26 mouse cellular contexts compared by ENCODE assay signal in genomic region chr11:79222661-79223060, GRCm38 (mm10). TPM values are rescaled to one million over a fixed set of nuclear protein-coding genes. Genes with fewer than 3 reads are reported as not detected.
DNase-seq lines count a peak whose midpoint lies in the region; ATAC-seq and TF ChIP-seq lines count a peak whose summit lies in the region.
"Had no signal": no experiment of that assay in that cellular context is flagged by ENCODE, and none has a peak within 500 bp of the region (broad histone marks: within the 10 kb centered on the region; RNA-seq: fewer than 3 reads in every experiment).

No protein-coding gene starts in this region.

- DNase-seq in forebrain, embryonic 11.5 days (ENCODE audit: low spot score): peak; percentile 42
- DNase-seq in ovary, postnatal 36 days (ENCODE audit: low spot score): peak; percentile 1
- DNase-seq in ovary, postnatal 14 days (ENCODE audit: low spot score): no peak
- DNase-seq in thymus, postnatal 4 days: peak; percentile 6
- no peak for DNase-seq in thymus, postnatal 25 days
- no peak for DNase-seq in CH12.LX (ENCODE audit: extremely low read depth)
- no peak for DNase-seq in frontal cortex, postnatal 25 days (ENCODE audit: low spot score in 2 of 2)
- DNase-seq: adrenal gland, postnatal 36 days; cerebellum, adult 11 months; cerebellum, adult 2 months; cerebellum, adult 9-11 months; cerebellum, postnatal 25 days; gastrocnemius, adult 2 months; gastrocnemius, postnatal 14 days; heart, postnatal 36 days had no signal

- no peak for TF ChIP-seq CTCF in CH12.LX (conservative IDR thresholded peaks at IDR 0.05 in 1 of 2, IDR thresholded peaks at IDR 0.05 in 1 of 2; ENCODE audit: low read depth in 2 of 2, low read length in 2 of 2)

- no peak overlapping the region for H3K27ac ChIP-seq in forebrain, embryonic 11.5 days (ENCODE audit: low read depth, low read length)
- no peak overlapping the region for H3K27ac ChIP-seq in forebrain, embryonic 15.5 days (replicated peaks)
- no peak overlapping the region for H3K27ac ChIP-seq in CH12.LX (ENCODE audit: insufficient read depth, low read depth)
- H3K27ac ChIP-seq: embryonic facial prominence, embryonic 12.5 days; embryonic facial prominence, embryonic 15.5 days; forebrain, embryonic 12.5 days; hindbrain, embryonic 10.5 days; hindbrain, embryonic 13.5 days; intestine, embryonic 15.5 days had no signal

- in situ Hi-C loops in CH12.LX (cut with MboI; ENCODE audit: low pct_ligation_motif_present, low pct_unique_long_range_greater_than_20kb, low sequenced_read_pairs): loop anchor here (10.0 to 25.0 kb wide), 2 partner anchors 172 to 660 kb away; partner anchors contain the start of gene Tmem97

- no peak for ATAC-seq in forebrain, embryonic 11.5 days (replicated peaks; ENCODE audit: low FRiP score)
- ATAC-seq in forebrain, embryonic 15.5 days (replicated peaks): no peak
- ATAC-seq: activated CD4-positive, CD25-positive, alpha-beta regulatory T cell, adult 4 months; forebrain, embryonic 16.5 days; hindbrain, embryonic 16.5 days; intestine, embryonic 15.5 days had no signal

- no peak overlapping the region for H3K4me2 ChIP-seq in forebrain, embryonic 11.5 days (ENCODE audit: low read depth, low read length, severe bottlenecking)
- H3K4me2 ChIP-seq in forebrain, embryonic 15.5 days (replicated peaks): no peak overlapping the region
- no peak overlapping the region for H3K4me2 ChIP-seq in CH12.LX (ENCODE audit: insufficient read depth, low read depth, poor library complexity, severe bottlenecking)
- H3K4me2 ChIP-seq: embryonic facial prominence, embryonic 12.5 days; embryonic facial prominence, embryonic 15.5 days; forebrain, embryonic 12.5 days; heart, embryonic 11.5 days; hindbrain, embryonic 13.5 days; intestine, embryonic 15.5 days had no signal

- no peak overlapping the region for H3K4me3 ChIP-seq in forebrain, embryonic 11.5 days (ENCODE audit: low read depth, low read length)
- H3K4me3 ChIP-seq in forebrain, embryonic 15.5 days: no peak overlapping the region
- H3K4me3 ChIP-seq in CH12.LX (replicated peaks in 1 of 3; ENCODE audit: low read depth in 2 of 3, low read length in 2 of 3, poor library complexity in 1 of 3): no peak overlapping the region
- H3K4me3 ChIP-seq: embryonic facial prominence, embryonic 12.5 days; embryonic facial prominence, embryonic 15.5 days; forebrain, embryonic 12.5 days; gastrocnemius, adult 2 months; hindbrain, embryonic 10.5 days; hindbrain, embryonic 13.5 days; intestine, embryonic 15.5 days had no signal

- H3K36me3 ChIP-seq in forebrain, embryonic 11.5 days (ENCODE audit: control insufficient read depth, insufficient read depth, low read length): no peaks in the 10 kb centered on the region
- no peaks in the 10 kb centered on the region for H3K36me3 ChIP-seq in forebrain, embryonic 15.5 days
- H3K36me3 ChIP-seq in CH12.LX (replicated peaks in 1 of 2; ENCODE audit: control insufficient read depth in 1 of 2, insufficient read depth in 1 of 2, low read length in 1 of 2): no peaks in the 10 kb centered on the region
- H3K36me3 ChIP-seq: embryonic facial prominence, embryonic 12.5 days; embryonic facial prominence, embryonic 15.5 days; forebrain, embryonic 12.5 days; hindbrain, embryonic 10.5 days; hindbrain, embryonic 13.5 days; intestine, embryonic 15.5 days had no signal

- H3K9me3 ChIP-seq in forebrain, embryonic 11.5 days (ENCODE audit: control insufficient read depth, low read length): no peaks in the 10 kb centered on the region
- H3K9me3 ChIP-seq in forebrain, embryonic 15.5 days: no peaks in the 10 kb centered on the region
- peaks cover 4% of the 10 kb centered on the region for H3K9me3 ChIP-seq in CH12.LX (replicated peaks; ENCODE audit: low read length)
- H3K9me3 ChIP-seq: embryonic facial prominence, embryonic 12.5 days; embryonic facial prominence, embryonic 15.5 days; forebrain, embryonic 12.5 days; hindbrain, embryonic 10.5 days; hindbrain, embryonic 13.5 days; intestine, embryonic 15.5 days had no signal

- no peak overlapping the region for H3K9ac ChIP-seq in forebrain, embryonic 11.5 days (ENCODE audit: low read length)
- no peak overlapping the region for H3K9ac ChIP-seq in forebrain, embryonic 15.5 days (replicated peaks)
- no peak overlapping the region for H3K9ac ChIP-seq in CH12.LX (ENCODE audit: insufficient read depth, low read depth)
- H3K9ac ChIP-seq: embryonic facial prominence, embryonic 12.5 days; embryonic facial prominence, embryonic 15.5 days; forebrain, embryonic 12.5 days; hindbrain, embryonic 13.5 days; intestine, embryonic 15.5 days had no signal

- no peak for TF ChIP-seq RAD21 in CH12.LX (IDR thresholded peaks at IDR 0.05; ENCODE audit: low read depth, low read length)

- H3K4me1 ChIP-seq in forebrain, embryonic 11.5 days (replicated peaks; ENCODE audit: control insufficient read depth, insufficient read depth, low read length): peaks cover 2% of the 10 kb centered on the region; the same call in 1 of the 2 replicates
- peaks cover 5% of the 10 kb centered on the region; the same call in 1 of the 2 replicates for H3K4me1 ChIP-seq in forebrain, embryonic 15.5 days
- peaks cover 3 to 27% of the 10 kb centered on the region in 2 experiments; a peak in 3 of 4 replicates for H3K4me1 ChIP-seq in CH12.LX (ENCODE audit: control insufficient read depth in 1 of 2, insufficient read depth in 2 of 2)

- TF ChIP-seq POLR2A in CH12.LX (IDR thresholded peaks at IDR 0.05; ENCODE audit: low read depth, low read length): no peak

- no peaks in the 10 kb centered on the region for H3K27me3 ChIP-seq in forebrain, embryonic 11.5 days (ENCODE audit: control insufficient read depth, insufficient read depth, low read length)
- H3K27me3 ChIP-seq in forebrain, embryonic 15.5 days: no peaks in the 10 kb centered on the region
- no peaks in the 10 kb centered on the region for H3K27me3 ChIP-seq in CH12.LX (replicated peaks)
- H3K27me3 ChIP-seq: embryonic facial prominence, embryonic 12.5 days; embryonic facial prominence, embryonic 15.5 days; forebrain, embryonic 12.5 days; hindbrain, embryonic 13.5 days; intestine, embryonic 15.5 days had no signal

- H3K79me2 ChIP-seq in CH12.LX (replicated peaks; ENCODE audit: control insufficient read depth, extremely low read depth, insufficient read depth, poor library complexity, severe bottlenecking): no peaks in the 10 kb centered on the region

- TF ChIP-seq EP300 in CH12.LX (IDR thresholded peaks at IDR 0.05; ENCODE audit: low read length): no peak

- WGBS in forebrain, embryonic 11.5 days: 91% methylated on average over 6 of the region's 6 CpGs
- WGBS in forebrain, embryonic 15.5 days: 90% methylated on average over 6 of the region's 6 CpGs

- dilution Hi-C loops in CH12.LX (cut with MboI; ENCODE audit: extremely low pct_ligation_motif_present, extremely low pct_unique_long_range_greater_than_20kb, low sequenced_read_pairs): no loop called here

TF ChIP-seq in CH12.LX, 34 proteins besides CTCF, POLR2A, EP300 and RAD21:
- TF ChIP-seq NELFE (IDR thresholded peaks at IDR 0.05; ENCODE audit: low read depth, low read length): no peak
- 0 out of 2 replicates have a peak, but pooled peaks have one; percentile 12 for TF ChIP-seq MAFK (IDR thresholded peaks at IDR 0.05; ENCODE audit: insufficient replicate concordance, low read length)

RNA-seq across cellular contexts. Expression of gene Wsb1, which starts 31.8 kb away (rescaled TPM):
- 355 and 371 TPM in 2 replicates for polyA plus RNA-seq in forebrain, embryonic 11.5 days (2014; fragmentation: Nextera tagmentation; extraction: Ambion mirVana)
- polyA plus RNA-seq in forebrain, embryonic 15.5 days (2015; fragmentation: Nextera tagmentation; extraction: Ambion mirVana): 438 and 470 TPM in 2 replicates
- total RNA-seq in CH12.LX (2012; rRNA removed) (54.7 and 84.1 TPM in 2 replicates), CH12.LX (2014; rRNA removed) (104 and 122 TPM in 2 replicates)
- polyA plus RNA-seq in CH12.LX (2012; ENCODE audit: insufficient read length, low read depth): 118 and 129 TPM in 2 replicates

Comparison
In these comparisons a context has a peak if more than half of its experiments do, and no peak if none do; other contexts are left out.
1. DNase-seq: peak in forebrain, embryonic 11.5 days (single experiment), ovary, postnatal 36 days (single experiment) and thymus, postnatal 4 days (single experiment); none in ovary, postnatal 14 days (single experiment), thymus, postnatal 25 days (single experiment), CH12.LX (single experiment) and frontal cortex, postnatal 25 days (0 of 2).